Mouse (Mus musculus): ENCODE measurements around the gene Tmem204. TPM values are rescaled to one million over a fixed set of nuclear protein-coding genes. Genes with fewer than 3 reads are reported as not detected.

Tmem204 gene
- polyA plus RNA-seq, 1 experiment from 2014 or later: 26.7 TPM

DNA sequence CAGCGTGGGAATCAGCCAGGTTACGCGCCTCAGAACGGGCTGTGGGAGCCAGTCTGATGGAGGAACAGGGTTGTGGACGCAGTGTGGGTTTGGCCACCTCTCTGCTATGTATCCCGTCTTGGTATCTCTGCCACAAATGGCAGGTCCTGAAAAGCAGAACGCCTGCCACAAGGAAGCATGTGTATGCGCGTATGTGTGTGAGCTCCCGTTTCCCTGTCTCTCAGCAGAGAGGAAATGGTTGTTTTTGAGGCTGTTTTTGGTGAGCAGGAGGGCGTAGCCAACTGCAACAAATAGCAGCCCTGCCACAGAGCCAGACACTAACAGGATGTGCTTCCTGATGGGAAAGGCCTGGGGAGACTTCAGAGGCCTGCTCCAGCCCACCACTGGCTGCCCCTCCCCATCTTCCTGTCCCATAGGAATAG, 2.4 kb downstream of the Tmem204 start:
- Histone ChIP-seq H3K4me3 (ENCODE audit: low read length) (peak overlapping the region; percentile 43), H3K4me2 (ENCODE audit: low read depth, low read length) (peak overlapping the region; percentile 54), H3K36me3 (ENCODE audit: control insufficient read depth, insufficient read depth) (no peaks in the 10 kb centered on the region), H3K9ac (ENCODE audit: low read length) (peak overlapping the region; percentile 69), H3K27me3 (ENCODE audit: control insufficient read depth, insufficient read depth, low read length) (no peaks in the 10 kb centered on the region), H3K4me1 (ENCODE audit: control insufficient read depth, insufficient read depth, low read length) (peaks cover 40% of the 10 kb centered on the region), H3K27ac (ENCODE audit: low read length) (peak overlapping the region; percentile 83), H3K9me3 (replicated peaks; ENCODE audit: control insufficient read depth, low read length) (no peaks in the 10 kb centered on the region)
- 47% methylated on average over 11 of the region's 11 CpGs for WGBS
- peak; percentile 12; the same call in 1 of the 2 replicates for ATAC-seq (replicated peaks; ENCODE audit: extremely low read depth, insufficient read depth, low FRiP score)

DNA sequence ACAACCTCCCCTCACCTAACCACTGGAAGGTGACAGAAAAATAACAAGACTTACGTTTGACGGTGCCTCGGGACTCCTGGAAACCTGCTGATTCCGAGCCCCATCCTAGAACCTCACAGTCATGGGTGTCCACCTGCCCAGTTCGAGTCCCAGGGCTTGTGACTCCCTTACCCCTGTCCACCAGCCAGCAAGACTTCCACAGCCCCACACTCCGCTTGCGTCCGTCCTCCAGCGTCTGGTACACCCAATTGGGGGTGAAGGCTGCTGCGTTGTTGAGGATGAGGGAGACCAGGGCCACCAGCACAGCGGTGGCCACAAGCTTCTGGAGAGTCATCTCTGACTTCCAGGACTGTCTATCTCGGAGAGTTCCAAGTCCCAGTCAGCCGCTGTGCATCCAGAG, 3.2 kb downstream of the Tmem204 start:
- peak overlapping the region; percentile 43 for H3K4me3 ChIP-seq (ENCODE audit: low read length)
- H3K9ac ChIP-seq (ENCODE audit: low read length): peak overlapping the region; percentile 69
- H3K27me3 ChIP-seq (ENCODE audit: control insufficient read depth, insufficient read depth, low read length): no peaks in the 10 kb centered on the region
- WGBS: 68% methylated on average over 13 of the region's 13 CpGs
- no peak for ATAC-seq (replicated peaks; ENCODE audit: extremely low read depth, insufficient read depth, low FRiP score)
- H3K4me2 ChIP-seq (ENCODE audit: low read depth, low read length): peak overlapping the region; percentile 54
- H3K9me3 ChIP-seq (replicated peaks; ENCODE audit: control insufficient read depth, low read length): no peaks in the 10 kb centered on the region
- peak overlapping the region; percentile 82 for H3K27ac ChIP-seq (ENCODE audit: low read length)
- H3K4me1 ChIP-seq (ENCODE audit: control insufficient read depth, insufficient read depth, low read length): peaks cover 40% of the 10 kb centered on the region
- H3K36me3 ChIP-seq (ENCODE audit: control insufficient read depth, insufficient read depth): no peaks in the 10 kb centered on the region

DNA sequence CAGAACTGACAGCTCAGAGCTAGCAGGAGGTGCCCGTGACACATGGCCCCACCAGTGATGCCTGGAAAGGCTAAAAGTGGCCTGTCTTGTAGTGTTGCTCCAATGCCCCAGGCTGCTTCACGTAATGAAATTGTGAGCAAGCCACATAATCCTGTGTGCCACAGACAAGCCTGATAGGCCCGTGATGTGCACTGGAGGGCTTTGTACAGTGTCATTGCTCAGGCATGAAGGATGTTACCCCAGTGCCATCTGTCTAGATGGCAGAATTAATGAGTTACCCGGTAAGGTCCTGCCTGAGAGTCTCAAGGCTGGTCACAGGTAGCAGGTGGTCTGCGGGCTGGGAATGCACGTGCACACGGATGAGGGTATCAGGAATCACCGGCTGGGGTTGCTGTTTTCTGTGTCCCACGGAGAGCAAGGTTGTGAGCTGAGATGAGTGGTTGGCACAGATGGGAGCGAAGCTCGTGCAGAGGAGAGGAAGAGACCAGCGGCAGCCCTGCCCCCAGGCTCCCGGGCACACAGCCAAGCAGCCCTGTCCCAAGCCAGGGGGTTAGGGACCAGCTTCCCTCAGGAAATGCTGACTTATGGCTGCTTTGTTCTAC, 5.5 kb downstream of the Tmem204 start:
- 34% methylated on average over 13 of the region's 13 CpGs for whole genome bisulfite sequencing
- no peaks in the 10 kb centered on the region for H3K9me3 ChIP-seq (replicated peaks; ENCODE audit: control insufficient read depth, low read length)
- H3K4me1 ChIP-seq (ENCODE audit: control insufficient read depth, insufficient read depth, low read length): peaks cover 28% of the 10 kb centered on the region
- no peaks in the 10 kb centered on the region for H3K36me3 ChIP-seq (ENCODE audit: control insufficient read depth, insufficient read depth)
- peak; percentile 59; the same call in 1 of the 2 replicates for ATAC-seq (replicated peaks; ENCODE audit: extremely low read depth, insufficient read depth, low FRiP score)
- no peaks in the 10 kb centered on the region for H3K27me3 ChIP-seq (ENCODE audit: control insufficient read depth, insufficient read depth, low read length)
- H3K9ac ChIP-seq (ENCODE audit: low read length): peak overlapping the region; percentile 69
- H3K27ac ChIP-seq (ENCODE audit: low read length): peak overlapping the region; percentile 71
- peak overlapping the region; percentile 43 for H3K4me3 ChIP-seq (ENCODE audit: low read length)
- peak overlapping the region; percentile 54 for H3K4me2 ChIP-seq (ENCODE audit: low read depth, low read length)

DNA sequence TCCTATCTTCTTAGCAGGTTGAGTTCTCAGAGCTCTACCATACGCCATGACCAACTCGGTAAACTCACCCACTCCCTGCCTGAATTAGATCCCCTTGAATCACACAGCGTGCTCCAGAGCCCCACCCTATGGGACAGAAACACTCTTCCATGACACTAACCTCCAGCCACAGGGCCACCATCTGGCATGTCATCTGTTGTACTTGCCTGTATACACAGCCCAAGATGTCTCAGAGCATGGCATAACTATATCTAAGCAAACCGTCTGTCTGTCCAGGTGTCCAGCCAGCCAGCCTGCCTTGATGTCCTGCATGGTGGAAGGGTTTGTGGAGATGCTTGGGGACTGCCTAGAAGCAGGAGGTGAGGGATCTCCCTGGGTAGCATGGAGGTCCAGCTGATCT, 6.5 kb downstream of the Tmem204 start:
- Histone ChIP-seq H3K4me3 (ENCODE audit: low read length) (peak overlapping the region; percentile 43), H3K27me3 (ENCODE audit: control insufficient read depth, insufficient read depth, low read length) (no peaks in the 10 kb centered on the region), H3K9ac (ENCODE audit: low read length) (no peak overlapping the region), H3K27ac (ENCODE audit: low read length) (no peak overlapping the region), H3K9me3 (replicated peaks; ENCODE audit: control insufficient read depth, low read length) (no peaks in the 10 kb centered on the region), H3K4me2 (ENCODE audit: low read depth, low read length) (peak overlapping the region; percentile 54), H3K4me1 (ENCODE audit: control insufficient read depth, insufficient read depth, low read length) (peaks cover 22% of the 10 kb centered on the region), H3K36me3 (ENCODE audit: control insufficient read depth, insufficient read depth) (no peaks in the 10 kb centered on the region)
- WGBS: 86% methylated on average over 4 of the region's 4 CpGs
- ATAC-seq (replicated peaks; ENCODE audit: extremely low read depth, insufficient read depth, low FRiP score): no peak

DNA sequence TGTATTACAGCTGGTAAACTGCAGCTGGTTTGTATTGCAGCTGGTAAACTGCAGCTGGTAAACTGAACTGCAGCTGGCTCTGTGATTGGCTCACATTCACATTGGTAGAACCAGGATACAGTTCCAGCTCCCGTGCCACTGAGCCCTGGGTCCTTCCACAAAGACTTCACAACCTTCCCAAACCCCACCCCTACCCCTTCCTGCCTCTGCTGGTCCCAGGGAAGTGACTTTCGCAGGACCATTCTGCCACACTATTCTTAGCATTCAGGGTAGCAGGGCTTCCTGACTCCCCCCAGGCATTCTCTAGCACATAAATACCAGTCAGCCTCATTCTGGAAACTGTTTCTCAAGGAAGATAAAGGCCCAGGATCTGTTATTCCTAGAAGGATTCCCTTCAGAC, 14.7 kb downstream of the Tmem204 start:
- Histone ChIP-seq H3K4me3 (ENCODE audit: low read length) (no peak overlapping the region), H3K27me3 (ENCODE audit: control insufficient read depth, insufficient read depth, low read length) (no peaks in the 10 kb centered on the region), H3K9ac (ENCODE audit: low read length) (no peak overlapping the region), H3K36me3 (ENCODE audit: control insufficient read depth, insufficient read depth) (no peaks in the 10 kb centered on the region), H3K27ac (ENCODE audit: low read length) (peak overlapping the region; percentile 84), H3K4me2 (ENCODE audit: low read depth, low read length) (no peak overlapping the region), H3K9me3 (replicated peaks; ENCODE audit: control insufficient read depth, low read length) (no peaks in the 10 kb centered on the region), H3K4me1 (ENCODE audit: control insufficient read depth, insufficient read depth, low read length) (peaks cover 28% of the 10 kb centered on the region)
- 51% methylated on average over 2 of the region's 2 CpGs for WGBS
- ATAC-seq (replicated peaks; ENCODE audit: extremely low read depth, insufficient read depth, low FRiP score): no peak

DNA sequence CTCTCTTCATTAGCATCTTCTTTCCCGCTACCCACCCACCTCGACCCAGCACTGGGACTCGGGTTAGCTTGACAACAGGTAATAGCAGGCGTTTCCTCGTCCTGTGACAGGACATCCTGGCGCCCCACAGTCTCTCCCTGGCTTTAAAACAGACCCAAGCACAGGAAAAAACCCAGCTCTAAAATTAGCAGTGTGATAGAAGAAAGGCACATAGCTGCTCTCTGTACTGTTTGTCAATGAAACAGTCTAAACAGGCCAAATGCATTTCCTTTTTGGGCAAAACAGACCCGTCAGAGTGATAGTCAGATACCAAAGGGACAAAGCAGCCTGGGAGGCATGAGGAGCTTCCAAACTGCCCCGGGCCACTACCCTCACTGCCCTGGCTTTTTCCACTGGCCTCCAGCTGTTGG, 15.9 kb downstream of the Tmem204 start:
- ATAC-seq (replicated peaks; ENCODE audit: extremely low read depth, insufficient read depth, low FRiP score): peak; percentile 69
- 48% methylated on average over 8 of the region's 8 CpGs for WGBS
- H3K4me3 ChIP-seq (ENCODE audit: low read length): no peak overlapping the region
- H3K27ac ChIP-seq (ENCODE audit: low read length): peak overlapping the region; percentile 84
- no peaks in the 10 kb centered on the region for H3K36me3 ChIP-seq (ENCODE audit: control insufficient read depth, insufficient read depth)
- peaks cover 25% of the 10 kb centered on the region for H3K4me1 ChIP-seq (ENCODE audit: control insufficient read depth, insufficient read depth, low read length)
- peak overlapping the region; percentile 44; the same call in 1 of the 2 replicates for H3K9ac ChIP-seq (ENCODE audit: low read length)
- H3K9me3 ChIP-seq (replicated peaks; ENCODE audit: control insufficient read depth, low read length): no peaks in the 10 kb centered on the region
- H3K4me2 ChIP-seq (ENCODE audit: low read depth, low read length): no peak overlapping the region
- no peaks in the 10 kb centered on the region for H3K27me3 ChIP-seq (ENCODE audit: control insufficient read depth, insufficient read depth, low read length)

DNA sequence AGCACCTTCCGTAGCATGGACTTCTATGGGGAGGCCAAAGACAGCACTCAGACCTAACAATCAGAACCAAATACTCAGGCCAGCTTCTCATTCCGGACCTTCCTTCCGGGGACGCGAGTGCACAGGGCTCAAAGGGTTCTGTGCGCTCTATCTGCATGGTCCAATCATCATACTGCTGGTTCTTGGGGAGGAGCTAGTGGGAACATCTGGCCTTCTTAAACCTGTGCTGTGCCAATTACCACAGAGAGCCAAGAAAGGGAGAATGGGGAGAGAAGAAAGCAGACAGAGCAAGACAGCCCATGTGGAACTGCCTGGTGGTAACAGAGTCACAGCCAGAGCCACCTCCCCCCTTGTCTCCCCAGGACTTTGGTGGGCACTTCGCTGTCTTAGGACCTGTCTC, 16.8 kb downstream of the Tmem204 start:
- H3K9ac ChIP-seq (ENCODE audit: low read length): no peak overlapping the region
- H3K27ac ChIP-seq (ENCODE audit: low read length): peak overlapping the region; percentile 84
- H3K27me3 ChIP-seq (ENCODE audit: control insufficient read depth, insufficient read depth, low read length): no peaks in the 10 kb centered on the region
- no peak for ATAC-seq (replicated peaks; ENCODE audit: extremely low read depth, insufficient read depth, low FRiP score)
- no peaks in the 10 kb centered on the region for H3K36me3 ChIP-seq (ENCODE audit: control insufficient read depth, insufficient read depth)
- no peak overlapping the region for H3K4me2 ChIP-seq (ENCODE audit: low read depth, low read length)
- H3K9me3 ChIP-seq (replicated peaks; ENCODE audit: control insufficient read depth, low read length): no peaks in the 10 kb centered on the region
- 87% methylated on average over 7 of the region's 7 CpGs for WGBS
- H3K4me1 ChIP-seq (ENCODE audit: control insufficient read depth, insufficient read depth, low read length): peaks cover 24% of the 10 kb centered on the region
- no peak overlapping the region for H3K4me3 ChIP-seq (ENCODE audit: low read length)

DNA sequence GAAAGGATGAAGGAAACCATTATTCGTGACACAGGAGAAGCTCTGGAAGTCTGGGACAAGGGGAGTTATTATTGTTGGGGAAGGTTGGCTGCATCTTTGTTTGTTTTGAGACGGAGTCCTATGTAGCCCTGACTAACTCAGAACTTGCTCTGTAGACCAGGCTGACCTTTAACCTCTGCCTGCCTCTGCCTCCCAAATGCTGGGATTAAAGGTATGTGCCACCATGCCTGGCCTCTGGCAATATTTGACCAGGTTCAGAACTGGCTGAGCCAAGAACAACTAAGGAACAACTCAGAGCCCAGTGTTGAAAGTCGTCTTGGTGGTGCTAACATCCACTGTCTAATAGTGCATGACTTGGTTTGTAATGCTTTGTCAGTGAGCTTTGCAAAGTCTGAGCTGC, 18.2 kb downstream of the Tmem204 start:
- Histone ChIP-seq H3K4me2 (ENCODE audit: low read depth, low read length) (no peak overlapping the region), H3K36me3 (ENCODE audit: control insufficient read depth, insufficient read depth) (no peaks in the 10 kb centered on the region), H3K9ac (ENCODE audit: low read length) (no peak overlapping the region), H3K27ac (ENCODE audit: low read length) (peak overlapping the region; percentile 64), H3K4me3 (ENCODE audit: low read length) (no peak overlapping the region), H3K4me1 (ENCODE audit: control insufficient read depth, insufficient read depth, low read length) (peaks cover 24% of the 10 kb centered on the region), H3K27me3 (ENCODE audit: control insufficient read depth, insufficient read depth, low read length) (no peaks in the 10 kb centered on the region), H3K9me3 (replicated peaks; ENCODE audit: control insufficient read depth, low read length) (no peaks in the 10 kb centered on the region)
- WGBS: 74% methylated on average over 3 of the region's 3 CpGs
- ATAC-seq (replicated peaks; ENCODE audit: extremely low read depth, insufficient read depth, low FRiP score): no peak

DNA sequence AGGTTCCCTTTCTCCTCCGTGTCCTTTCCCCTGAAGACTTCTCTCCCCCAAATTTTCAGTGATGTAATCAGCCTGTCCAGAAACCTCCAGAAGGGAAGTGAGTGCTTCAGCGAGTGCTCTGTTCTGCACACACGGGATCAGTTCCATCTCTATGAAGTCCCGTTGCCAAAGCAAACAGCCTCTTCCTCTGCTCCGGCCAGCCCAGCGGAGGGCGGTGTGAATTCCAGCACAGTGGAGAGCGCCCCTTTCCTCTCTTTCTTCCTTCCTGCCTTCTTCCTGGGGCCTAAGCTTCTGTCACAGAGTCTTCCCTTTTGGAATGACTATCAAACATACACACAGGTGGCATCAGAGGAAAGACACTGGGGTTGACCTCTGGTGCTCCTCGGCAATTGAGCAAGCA, 19.0 kb downstream of the Tmem204 start:
- no peak overlapping the region for H3K9ac ChIP-seq (ENCODE audit: low read length)
- H3K4me1 ChIP-seq (ENCODE audit: control insufficient read depth, insufficient read depth, low read length): peaks cover 24% of the 10 kb centered on the region
- H3K36me3 ChIP-seq (ENCODE audit: control insufficient read depth, insufficient read depth): peaks cover 3% of the 10 kb centered on the region
- no peaks in the 10 kb centered on the region for H3K27me3 ChIP-seq (ENCODE audit: control insufficient read depth, insufficient read depth, low read length)
- peak overlapping the region; percentile 75 for H3K27ac ChIP-seq (ENCODE audit: low read length)
- H3K4me2 ChIP-seq (ENCODE audit: low read depth, low read length): no peak overlapping the region
- ATAC-seq (replicated peaks; ENCODE audit: extremely low read depth, insufficient read depth, low FRiP score): peak; percentile 79
- WGBS: 39% methylated on average over 9 of the region's 9 CpGs
- H3K4me3 ChIP-seq (ENCODE audit: low read length): no peak overlapping the region
- no peaks in the 10 kb centered on the region for H3K9me3 ChIP-seq (replicated peaks; ENCODE audit: control insufficient read depth, low read length)
